Mouse (Mus musculus) embryonic facial prominence, embryonic 13.5 days (tissue): ENCODE measurements around the gene Trp53. TPM values are rescaled to one million over a fixed set of nuclear protein-coding genes. Genes with fewer than 3 reads are reported as not detected.
"Not testable (repeated sequence)": the region's sequence is repeated elsewhere in the genome, so short reads cannot be mapped to it uniquely, and the experiment has no call there.

Experiments
- ATAC-seq: fragments of 200-750 bp; cut with Nextera tagmentation; 2 replicates; pipeline ENCODE4 v1.8.0; 2017; ENCODE audit warnings: low read depth; ENCODE audit not compliant: insufficient number of reproducible peaks, insufficient read depth, low FRiP score, low TSS enrichment
- H3K27ac ChIP-seq: fragments of 300-500 bp; sonication (generic); 2 replicates; pipeline ENCODE4 v1.5.1; 2015; ENCODE audit warnings: moderate library complexity, mild to moderate bottlenecking, inconsistent platforms
- H3K27me3 ChIP-seq: fragments of 300-500 bp; sonication (generic); 2 replicates; pipeline ENCODE4 v1.6.1; 2015; ENCODE audit warnings: mild to moderate bottlenecking, inconsistent platforms
- H3K36me3 ChIP-seq: fragments of 300-500 bp; sonication (generic); 2 replicates; pipeline ENCODE4 v1.6.1; 2015; ENCODE audit warnings: mild to moderate bottlenecking, inconsistent platforms
- H3K4me1 ChIP-seq: fragments of 300-500 bp; sonication (generic); 2 replicates; pipeline ENCODE4 v1.6.1; 2015; ENCODE audit warnings: inconsistent platforms
- H3K4me2 ChIP-seq: fragments of 300-500 bp; sonication (generic); 2 replicates; pipeline ENCODE4 v1.6.1; 2015; ENCODE audit warnings: moderate library complexity, mild to moderate bottlenecking, inconsistent platforms
- H3K4me3 ChIP-seq: fragments of 300-500 bp; sonication (generic); 2 replicates; pipeline ENCODE4 v1.5.1; 2015; ENCODE audit warnings: mild to moderate bottlenecking, inconsistent platforms
- H3K9ac ChIP-seq: fragments of 300-500 bp; sonication (generic); 2 replicates; pipeline ENCODE4 v1.6.1; 2015; ENCODE audit warnings: mild to moderate bottlenecking, inconsistent platforms
- H3K9me3 ChIP-seq: fragments of 300-500 bp; sonication (generic); 2 replicates; pipeline ENCODE4 v1.6.1; 2016; ENCODE audit warnings: inconsistent platforms
- WGBS: fragments of 180-500 bp; shearing (Covaris S2); methylation state at CpG from one replicate; pipeline ENCODE4 v1.1.7; 2015; ENCODE audit warnings: mixed read lengths; 5-methylcytosine and 5-hydroxymethylcytosine counted together
- polyA plus RNA-seq: library from polyadenylated mRNA; unstranded; fragments of >200 nt; fragmentation: Nextera tagmentation; extraction: Ambion mirVana; gene quantifications from 2 replicates; pipeline ENCODE4 v1.2.1, GENCODE M21; 2015

Trp53 gene
- polyA plus RNA-seq, 1 experiment from 2014 or later, result 186 TPM

- H3K9ac ChIP-seq, result no peak overlapping the region
- H3K4me3 ChIP-seq, result no peak overlapping the region
- H3K36me3 ChIP-seq, result 0 out of 2 replicates have a peak, but pooled peaks cover 5% of the 10 kb centered on the region
- 72% methylated on average over 8 of the region's 8 CpGs for WGBS
- H3K9me3 ChIP-seq, result no peaks in the 10 kb centered on the region
- peaks cover 26% of the 10 kb centered on the region for H3K27me3 ChIP-seq
- peak overlapping the region; percentile 100; the same call in 1 of the 2 replicates for H3K4me2 ChIP-seq
- peaks cover 41% of the 10 kb centered on the region for H3K4me1 ChIP-seq
- H3K27ac ChIP-seq, result no peak overlapping the region
- ATAC-seq, result no peak
These were observed 23.4 kb downstream of the Trp53 start for GRCm38 (mm10) chr11:69603516-69603915.

GRCm38 (mm10) chr11:69604347-69604746, 24.2 kb downstream of the Trp53 start:
- H3K27ac ChIP-seq, result no peak overlapping the region
- H3K9ac ChIP-seq, result peak overlapping the region; percentile 82
- peak overlapping the region; percentile 62 for H3K4me3 ChIP-seq
- 0 out of 2 replicates have a peak, but pooled peaks cover 5% of the 10 kb centered on the region for H3K36me3 ChIP-seq
- peaks cover 39% of the 10 kb centered on the region for H3K4me1 ChIP-seq
- H3K27me3 ChIP-seq, result peaks cover 26% of the 10 kb centered on the region
- H3K4me2 ChIP-seq, result peak overlapping the region; percentile 100
- ATAC-seq, result peak; percentile 22; the same call in 1 of the 2 replicates
- 56% methylated on average over 3 of the region's 3 CpGs for WGBS
- no peaks in the 10 kb centered on the region for H3K9me3 ChIP-seq

GRCm38 (mm10) chr11:69604795-69605664, 24.9 kb downstream of the Trp53 start:
- Histone ChIP-seq H3K4me2 (peak overlapping the region; percentile 100), H3K4me1 (peaks cover 33% of the 10 kb centered on the region), H3K9ac (peak overlapping the region; percentile 82), H3K27me3 (peaks cover 26% of the 10 kb centered on the region), H3K36me3 (0 out of 2 replicates have a peak, but pooled peaks cover 5% of the 10 kb centered on the region), H3K4me3 (peak overlapping the region; percentile 62), H3K27ac (peak overlapping the region; percentile 39; the same call in 1 of the 2 replicates), H3K9me3 (no peaks in the 10 kb centered on the region)
- WGBS, result under 1% methylated on average over 66 of the region's 73 CpGs
- ATAC-seq, result peak; percentile 12; the same call in 1 of the 2 replicates

GRCm38 (mm10) chr11:69605726-69606490, 25.7 kb downstream of the Trp53 start, which contains the start of gene Atp1b2:
TSS of gene Atp1b2 (minus strand) at chr11:69605942.
- H3K4me1 ChIP-seq, result peaks cover 24% of the 10 kb centered on the region
- peak within 1 kb of the TSS; percentile 62 for H3K4me3 ChIP-seq
- peak within 1 kb of the TSS; percentile 60 for H3K27ac ChIP-seq
- peak; percentile 86 for ATAC-seq
- peak within 1 kb of the TSS; percentile 82 for H3K9ac ChIP-seq
- peaks cover 26% of the 10 kb centered on the region for H3K27me3 ChIP-seq
- peak within 1 kb of the TSS; percentile 100 for H3K4me2 ChIP-seq
- H3K9me3 ChIP-seq, result no peaks in the 10 kb centered on the region
- WGBS, result 2% methylated on average over 32 of the region's 32 CpGs
- H3K36me3 ChIP-seq, result 0 out of 2 replicates have a peak, but pooled peaks cover 5% of the 10 kb centered on the region

GRCm38 (mm10) chr11:69606491-69606795, 26.3 kb downstream of the Trp53 start:
- Histone ChIP-seq H3K9ac (peak overlapping the region; percentile 82), H3K27me3 (peaks cover 26% of the 10 kb centered on the region), H3K36me3 (0 out of 2 replicates have a peak, but pooled peaks cover 3% of the 10 kb centered on the region), H3K4me2 (peak overlapping the region; percentile 100), H3K4me1 (peaks cover 24% of the 10 kb centered on the region), H3K27ac (peak overlapping the region; percentile 60), H3K9me3 (no peaks in the 10 kb centered on the region), H3K4me3 (peak overlapping the region; percentile 62)
- no peak for ATAC-seq
- 47% methylated on average over 2 of the region's 2 CpGs for WGBS

GRCm38 (mm10) chr11:69606832-69607231, 26.7 kb downstream of the Trp53 start:
- Histone ChIP-seq H3K4me3 (no peak overlapping the region), H3K9ac (no peak overlapping the region), H3K27ac (no peak overlapping the region), H3K4me2 (no peak overlapping the region), H3K27me3 (peaks cover 26% of the 10 kb centered on the region), H3K36me3 (no peaks in the 10 kb centered on the region), H3K9me3 (no peaks in the 10 kb centered on the region), H3K4me1 (peaks cover 22% of the 10 kb centered on the region)
- 84% methylated on average over 2 of the region's 2 CpGs for WGBS
- ATAC-seq, result no peak

DNA sequence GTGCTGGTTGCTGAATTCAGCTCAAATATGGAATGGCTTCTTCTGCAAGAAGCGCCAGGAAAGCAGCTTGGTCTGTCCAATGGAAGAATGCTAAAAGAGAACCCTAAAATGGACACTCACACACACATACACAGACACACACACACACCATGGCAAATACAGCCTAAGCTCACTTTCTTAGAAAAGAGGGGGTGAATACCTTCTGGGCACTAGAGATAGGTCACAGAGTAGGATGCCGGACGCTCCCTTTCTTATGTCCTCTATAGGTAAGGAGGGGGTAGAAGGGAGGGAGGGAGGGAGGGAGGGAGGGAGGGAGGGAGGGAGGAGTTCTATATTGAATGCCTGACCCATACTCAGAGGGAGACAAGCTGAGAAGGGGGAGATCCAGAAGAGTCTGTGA, 28.4 kb downstream of the Trp53 start:
- ATAC-seq, result no peak
- Histone ChIP-seq H3K9ac (no peak overlapping the region), H3K27ac (no peak overlapping the region), H3K9me3 (no peaks in the 10 kb centered on the region), H3K27me3 (peaks cover 19% of the 10 kb centered on the region), H3K4me2 (no peak overlapping the region), H3K4me1 (peaks cover 22% of the 10 kb centered on the region), H3K4me3 (no peak overlapping the region), H3K36me3 (no peaks in the 10 kb centered on the region)
- WGBS, result 94% methylated on average over 3 of the region's 3 CpGs

GRCm38 (mm10) chr11:69609416-69609815, 29.3 kb downstream of the Trp53 start:
- Histone ChIP-seq H3K9me3 (no peaks in the 10 kb centered on the region), H3K36me3 (no peaks in the 10 kb centered on the region), H3K27me3 (peaks cover 10% of the 10 kb centered on the region), H3K4me1 (peaks cover 18% of the 10 kb centered on the region), H3K4me2 (no peak overlapping the region), H3K27ac (no peak overlapping the region), H3K4me3 (no peak overlapping the region), H3K9ac (no peak overlapping the region)
- ATAC-seq, result no peak
- 59% methylated on average over 7 of the region's 7 CpGs for WGBS

DNA sequence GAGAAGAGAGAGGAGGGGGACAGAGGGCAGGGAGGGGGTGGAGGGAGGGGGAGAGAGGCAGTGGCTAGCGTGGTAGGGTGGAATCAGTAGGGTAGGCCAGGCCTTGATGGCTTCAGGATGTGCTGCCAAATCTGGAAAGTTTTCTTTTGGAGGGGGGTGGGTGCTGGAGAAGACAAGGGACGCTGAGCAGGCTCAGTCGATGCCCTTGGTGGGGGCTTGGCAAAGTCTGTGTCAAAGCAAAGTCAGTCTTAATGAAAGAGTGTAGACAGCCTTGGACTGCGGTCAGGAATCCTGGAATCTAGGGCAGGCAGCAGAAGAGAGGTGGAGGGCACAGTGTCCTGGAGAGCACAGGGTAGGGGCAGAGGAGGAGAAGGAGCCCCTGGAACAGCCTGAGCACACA, 30.7 kb downstream of the Trp53 start:
- Histone ChIP-seq H3K9me3 (no peaks in the 10 kb centered on the region), H3K9ac (no peak overlapping the region), H3K27me3 (no peaks in the 10 kb centered on the region), H3K4me2 (no peak overlapping the region; the same call in 1 of the 2 replicates), H3K4me3 (no peak overlapping the region), H3K36me3 (no peaks in the 10 kb centered on the region), H3K27ac (no peak overlapping the region), H3K4me1 (peaks cover 8% of the 10 kb centered on the region)
- WGBS, result 56% methylated on average over 4 of the region's 4 CpGs
- no peak for ATAC-seq

DNA sequence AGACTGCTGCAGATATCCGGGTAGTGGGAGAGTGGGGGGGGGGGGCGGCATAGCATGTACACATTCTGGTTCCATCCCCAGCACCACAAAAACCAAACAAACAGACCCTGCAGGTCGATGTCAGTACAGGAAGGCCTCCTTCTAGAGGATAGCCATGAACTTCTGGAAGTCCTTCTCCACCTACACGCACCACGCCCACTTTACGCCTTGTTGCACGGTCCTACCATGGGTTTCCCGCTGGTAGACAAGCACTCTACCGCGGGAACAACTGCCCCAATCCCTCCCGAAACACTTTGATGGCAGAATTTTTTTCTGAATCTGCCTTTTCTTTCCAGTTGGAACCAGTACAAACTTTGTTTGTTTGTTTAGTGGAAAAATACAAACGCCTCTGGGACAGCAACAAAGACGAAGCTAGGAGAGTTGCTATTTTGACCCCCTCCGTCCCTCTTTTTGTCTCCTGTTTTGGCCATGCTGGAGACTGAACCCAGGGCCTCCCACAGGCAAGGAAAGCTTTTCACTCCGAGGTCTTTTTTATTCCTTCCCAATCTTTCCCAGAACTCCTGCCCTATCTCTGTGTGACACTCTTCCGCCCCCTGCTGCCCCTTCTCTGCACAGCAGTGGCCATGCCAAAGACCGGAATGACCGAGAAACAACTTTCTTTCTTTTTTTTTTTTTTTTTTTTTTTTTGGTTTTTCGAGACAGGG, 33.5 kb downstream of the Trp53 start:
- Histone ChIP-seq H3K4me2 (peak overlapping the region; percentile 33), H3K27me3 (no peaks in the 10 kb centered on the region), H3K9me3 (no peaks in the 10 kb centered on the region), H3K4me3 (peak overlapping the region; percentile 1; the same call in 1 of the 2 replicates), H3K9ac (no peak overlapping the region), H3K36me3 (no peaks in the 10 kb centered on the region), H3K27ac (no peak overlapping the region), H3K4me1 (peaks cover 3% of the 10 kb centered on the region; the same call in 1 of the 2 replicates)
- no peak for ATAC-seq
- 12% methylated on average over 19 of the region's 19 CpGs for WGBS

DNA sequence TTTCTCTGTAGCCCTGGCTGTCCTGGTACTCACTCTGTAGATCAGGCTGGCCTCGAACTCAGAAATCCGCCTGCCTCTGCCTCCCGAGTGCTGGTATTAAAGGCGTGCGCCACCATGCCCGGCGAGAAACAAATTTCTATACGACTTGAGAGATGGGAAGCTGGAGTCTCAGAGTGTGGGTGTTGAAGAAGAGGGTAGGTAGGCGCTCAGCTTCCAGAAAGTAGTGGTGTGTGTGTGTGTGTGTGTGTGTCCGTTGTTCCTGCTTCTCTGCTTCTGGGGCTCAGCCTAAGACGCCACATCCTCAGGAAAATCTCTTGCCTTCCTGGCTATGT, 34.1 kb downstream of the Trp53 start:
- H3K9ac ChIP-seq, result not testable (repeated sequence)
- peak overlapping the region; percentile 33 for H3K4me2 ChIP-seq

More for the DNA sequence above, 34.1 kb downstream of the Trp53 start:
- H3K36me3 ChIP-seq, ATAC-seq, H3K9me3 ChIP-seq, H3K27ac ChIP-seq, H3K4me1 ChIP-seq, H3K27me3 ChIP-seq: not testable (repeated sequence)
- 53% methylated on average over 11 of the region's 11 CpGs for WGBS
- peak overlapping the region; percentile 1; the same call in 1 of the 2 replicates for H3K4me3 ChIP-seq
